Mouse (Mus musculus): ENCODE measurements around the gene Lrrc29. TPM values are rescaled to one million over a fixed set of nuclear protein-coding genes. Genes with fewer than 3 reads are reported as not detected.

The Lrrc29 gene
- polyA plus RNA-seq, 1 experiment from 2014 or later = 0.83 TPM

- ATAC-seq = peak; percentile 45
- in situ Hi-C loops (cut with MboI; ENCODE audit: low pct_unique_long_range_greater_than_20kb) = no loop called here
- ChIA-PET CTCF (interaction anchor here (0.9 to 1.5 kb wide), 6 partner anchors 10 to 25 kb away, joined by 3 to 5 read pairs (median 3); partner anchors contain the start of gene B3gnt9), POLR2A (interaction anchor here (1.0 to 1.3 kb wide), 2 partner anchors 10 to 24 kb away, joined by 3 to 4 read pairs; partner anchors contain the start of genes 4931428F04Rik and B3gnt9)
- no peaks in the 10 kb centered on the region for H3K27me3 ChIP-seq
- TF ChIP-seq CTCF (IDR thresholded peaks at IDR 0.05) = no peak
- DNase-seq (ENCODE audit: low read depth, low spot score) = no peak
Observed at GRCm38 (mm10) chr8:105265128-105265527, 61.0 kb downstream of the Lrrc29 start.

- in situ Hi-C loops (cut with MboI; ENCODE audit: low pct_unique_long_range_greater_than_20kb) = no loop called here
Observed at GRCm38 (mm10) chr8:105264024-105264982, 61.8 kb downstream of the Lrrc29 start, which contains the start of the genes Tradd and Fbxl8. Gene Tradd (minus strand): TSS chr8:105264609. Gene Fbxl8 (plus strand): TSS chr8:105264648.

GRCm38 (mm10) chr8:105263244-105263912, 62.7 kb downstream of the Lrrc29 start:
- no peak for TF ChIP-seq CTCF (IDR thresholded peaks at IDR 0.05)
- POLR2A ChIA-PET = no interaction called here
- CTCF ChIA-PET = no interaction called here
- ATAC-seq (no peak), DNase-seq (ENCODE audit: low read depth, low spot score) (no peak)
- no peaks in the 10 kb centered on the region for H3K27me3 ChIP-seq
- in situ Hi-C loops (cut with MboI; ENCODE audit: low pct_unique_long_range_greater_than_20kb) = no loop called here

More at GRCm38 (mm10) chr8:105264024-105264982, 61.8 kb downstream of the Lrrc29 start, which contains the start of the genes Tradd and Fbxl8:
- no peak for TF ChIP-seq CTCF (IDR thresholded peaks at IDR 0.05)
- no peak for DNase-seq (ENCODE audit: low read depth, low spot score)
- ATAC-seq = peak; percentile 92
- POLR2A ChIA-PET = interaction anchor here (1.0 to 1.3 kb wide), 2 partner anchors 10 to 25 kb away, joined by 3 to 4 read pairs; partner anchors contain the start of genes 4931428F04Rik and B3gnt9
- CTCF ChIA-PET = interaction anchor here (0.9 to 1.5 kb wide), 6 partner anchors 9 to 26 kb away, joined by 3 to 5 read pairs (median 3); partner anchors contain the start of gene B3gnt9
- H3K27me3 ChIP-seq = no peaks in the 10 kb centered on the region

Other genes with a start within 250 kb of the Lrrc29 start
- gene Ces3b, start 242.5 kb downstream of the Lrrc29 start, polyA plus RNA-seq (2021) = not detected
- not detected for gene Ces4a, start 194.5 kb downstream of the Lrrc29 start, polyA plus RNA-seq (2021)
- gene Cbfb, start 155.6 kb downstream of the Lrrc29 start, polyA plus RNA-seq (2021) = 64.4 TPM
- gene D230025D16Rik, start 101.1 kb downstream of the Lrrc29 start, polyA plus RNA-seq (2021) = 23.1 TPM
- 2.1 TPM for gene B3gnt9, start 71.1 kb downstream of the Lrrc29 start, polyA plus RNA-seq (2021)
- 22.9 TPM for gene Tradd, start 61.7 kb downstream of the Lrrc29 start, polyA plus RNA-seq (2021)
- gene Fbxl8, start 61.6 kb downstream of the Lrrc29 start, polyA plus RNA-seq (2021) = 12.6 TPM
- gene Hsf4, start 56.5 kb downstream of the Lrrc29 start, polyA plus RNA-seq (2021) = 0.12 TPM
- 1.7 TPM for gene Nol3, start 50.1 kb downstream of the Lrrc29 start, polyA plus RNA-seq (2021)
- gene 4931428F04Rik, start 36.4 kb downstream of the Lrrc29 start, polyA plus RNA-seq (2021) = 10.7 TPM
- 2.4 TPM for gene Exoc3l, start 30.2 kb downstream of the Lrrc29 start, polyA plus RNA-seq (2021)
- gene E2f4, start 28.6 kb downstream of the Lrrc29 start, polyA plus RNA-seq (2021) = 72.6 TPM
- gene Elmo3, start 20.7 kb downstream of the Lrrc29 start, polyA plus RNA-seq (2021) = 7.2 TPM
- gene Tmem208, start 76 bp upstream of the Lrrc29 start, polyA plus RNA-seq (2021) = 64.8 TPM
- 41.7 TPM for gene Fhod1, start 21.7 kb upstream of the Lrrc29 start, polyA plus RNA-seq (2021)
- 11.0 TPM for gene Slc9a5, start 22.6 kb upstream of the Lrrc29 start, polyA plus RNA-seq (2021)
- 0.77 TPM for gene Plekhg4, start 47.0 kb upstream of the Lrrc29 start, polyA plus RNA-seq (2021)
- not detected for gene Kctd19, start 87.2 kb upstream of the Lrrc29 start, polyA plus RNA-seq (2021)
- gene Lrrc36, start 87.3 kb upstream of the Lrrc29 start, polyA plus RNA-seq (2021) = not detected
- 2.7 TPM for gene Tppp3, start 145.2 kb upstream of the Lrrc29 start, polyA plus RNA-seq (2021)
- 68.3 TPM for gene Zdhhc1, start 170.6 kb upstream of the Lrrc29 start, polyA plus RNA-seq (2021)
- 8.2 TPM for gene Hsd11b2, start 192.5 kb upstream of the Lrrc29 start, polyA plus RNA-seq (2021)
- gene Atp6v0d1, start 239.8 kb upstream of the Lrrc29 start, polyA plus RNA-seq (2021) = 159 TPM

All from Patski (cell line).